Mouse (Mus musculus) natural killer cell, adult 2 months (primary cell): ENCODE results near the gene Olfr809.

ENCODE experiments used
- DNase-seq, 2 experiments: peaks; one replicate each; pipeline ENCODE4 v3.0.0; 2022; ENCODE audit warnings: low spot score in 2 of 2

The Olfr809 gene

DNA sequence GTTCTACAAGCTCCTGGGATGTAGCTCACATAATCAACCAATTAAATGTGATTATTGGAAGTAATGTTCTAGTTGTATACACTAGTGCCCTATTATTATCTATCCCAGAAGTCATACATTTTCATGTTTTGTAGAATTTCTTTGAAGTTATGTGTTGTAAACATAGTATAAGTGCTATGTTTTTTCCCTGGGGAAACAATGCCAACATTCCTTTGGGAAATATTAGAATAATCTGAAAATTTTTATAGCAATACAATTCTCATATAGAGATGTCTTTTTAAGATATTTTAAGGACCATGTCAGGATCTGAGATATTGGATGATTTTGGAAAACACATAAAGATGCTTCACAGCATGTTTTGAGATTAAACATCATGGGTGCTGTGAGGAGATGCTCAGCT, at the start of gene Olfr809:
Gene Olfr809, plus strand, starts transcription at position 301 of the 400 bp plus-strand sequence.
- no peak for DNase-seq

- no peak for DNase-seq
Observed at GRCm38 (mm10) chr10:129729275-129729674, 45.2 kb upstream of the Olfr809 start, which contains the start of gene Olfr805. Olfr805 (minus strand) TSS chr10:129729375.

GRCm38 (mm10) chr10:129741821-129742220, 32.6 kb upstream of the Olfr809 start, which contains the start of gene Olfr806:
Olfr806 (minus strand) TSS chr10:129741921.
- no peak for DNase-seq

DNA sequence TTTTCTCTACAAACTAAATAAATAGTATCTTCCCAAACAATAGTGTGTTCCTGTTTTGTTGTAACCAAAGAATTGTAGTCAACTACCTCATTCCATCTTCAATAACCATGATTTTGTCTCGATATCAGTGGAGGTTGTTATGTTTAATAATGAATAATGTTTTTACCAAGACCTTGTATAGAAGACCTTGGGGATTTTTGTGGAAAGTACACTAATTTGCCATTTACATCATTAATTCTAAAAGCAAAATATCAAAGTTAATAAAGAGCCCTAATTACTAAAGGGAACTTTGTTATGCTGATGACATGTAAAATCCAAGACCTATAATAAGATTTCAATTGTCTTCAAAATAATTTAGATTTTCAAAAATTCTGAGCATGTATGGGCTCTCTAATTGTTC, 16.7 kb upstream of the Olfr809 start, which contains the start of gene Olfr807:
Gene Olfr807, minus strand, starts transcription at position 101 of the 400 bp plus-strand sequence.
- DNase-seq: no peak

DNA sequence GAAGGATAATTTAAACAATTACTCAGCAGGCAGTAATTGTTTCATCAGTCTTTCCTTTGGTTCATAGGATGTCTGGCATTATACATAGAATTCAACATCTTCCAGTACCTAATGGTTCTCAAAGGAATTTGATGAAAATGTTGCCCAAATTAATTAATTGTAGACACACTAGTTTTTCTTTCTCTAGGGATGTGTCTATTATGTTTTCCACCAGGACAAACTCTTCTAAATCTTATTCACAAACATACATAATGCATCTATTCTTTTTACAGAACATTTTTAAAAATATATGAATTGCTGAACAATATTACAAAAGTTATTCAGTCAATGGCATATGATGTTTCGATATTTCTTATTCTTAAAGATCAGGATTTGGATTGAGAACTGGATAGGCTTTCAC, 9.3 kb upstream of the Olfr809 start, which contains the start of gene Olfr808:
Gene Olfr808, plus strand, starts transcription at position 301 of the 400 bp plus-strand sequence.
- DNase-seq: no peak

DNA sequence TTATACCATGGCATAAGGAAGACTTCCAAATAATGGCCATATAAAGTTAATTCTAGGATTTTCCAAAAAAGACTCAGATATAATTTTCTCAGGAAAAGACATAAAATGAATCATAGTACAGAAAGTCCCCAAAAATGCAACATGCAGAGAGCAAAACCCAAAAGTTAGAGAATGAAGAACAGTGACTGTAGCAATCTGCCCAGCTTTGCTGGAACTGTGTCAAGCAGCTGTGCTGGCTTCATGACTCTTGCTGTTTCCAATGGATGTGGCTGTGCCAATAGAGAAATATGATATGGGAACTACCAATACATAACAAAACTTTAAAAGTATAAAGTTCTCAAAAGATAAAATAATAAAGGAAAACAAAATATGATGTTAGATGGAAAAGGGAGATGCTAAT, 3.7 kb downstream of the Olfr809 start:
- DNase-seq: no peak

DNA sequence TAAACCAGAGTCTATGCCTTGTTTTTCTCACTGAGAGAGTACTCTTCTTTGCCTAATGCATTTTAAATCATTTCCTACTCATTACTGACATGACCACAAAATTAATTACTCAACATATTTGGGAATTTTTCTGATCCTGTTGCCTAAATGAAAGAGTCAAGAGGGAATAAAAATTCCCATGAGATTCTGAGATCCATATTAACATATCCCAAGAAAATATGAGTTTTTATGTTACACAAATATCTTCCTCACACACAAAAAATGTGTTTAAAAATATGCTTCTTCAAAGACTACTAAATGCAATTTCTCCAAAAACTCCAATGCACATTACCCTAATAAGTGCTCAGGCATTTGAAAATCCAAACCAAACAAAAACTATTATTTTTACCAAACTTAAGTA, 20.4 kb downstream of the Olfr809 start, which contains the start of gene Olfr810:
Gene Olfr810, minus strand, starts transcription at position 101 of the 400 bp plus-strand sequence.
- DNase-seq: no peak

- DNase-seq: no peak
Observed at GRCm38 (mm10) chr10:129804296-129804695, 29.9 kb downstream of the Olfr809 start, which contains the start of gene Olfr811. Olfr811 (minus strand) TSS chr10:129804396.
